Comparison of ENCODE assay signal across 8 mouse cellular contexts in the genomic region with DNA sequence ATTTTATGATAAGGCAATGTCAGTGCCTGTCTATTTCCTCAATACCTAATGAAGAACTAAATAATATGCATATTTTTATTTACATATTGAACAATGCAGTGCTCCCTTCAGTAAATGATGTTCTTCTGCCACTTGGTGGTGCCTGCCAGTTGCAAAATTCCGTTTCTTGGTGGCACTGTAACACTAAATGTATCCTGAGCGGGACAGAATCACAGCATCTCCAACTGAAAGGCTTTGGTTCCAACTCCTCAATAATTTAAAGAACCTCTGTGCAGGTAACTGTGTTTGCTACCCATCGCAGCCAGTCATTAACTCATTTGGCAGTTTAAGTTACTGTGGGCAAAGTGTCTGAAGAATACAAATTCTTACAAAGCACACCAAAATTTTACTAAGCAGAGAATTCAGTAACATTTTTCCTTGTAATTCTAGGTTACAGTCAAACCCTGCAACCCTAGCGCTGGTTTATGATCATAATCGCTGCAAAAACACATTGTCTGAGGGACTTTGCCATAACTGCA. TPM values are rescaled to one million over a fixed set of nuclear protein-coding genes. Genes with fewer than 3 reads are reported as not detected.
DNase-seq lines count a peak whose midpoint lies in the region; ATAC-seq lines count a peak whose summit lies in the region.
"Had no signal": no experiment of that assay in that cellular context is flagged by ENCODE, and none has a peak within 500 bp of the region (broad histone marks: within the 10 kb centered on the region; RNA-seq: fewer than 3 reads in every experiment).

No protein-coding gene starts in this region.

- peaks cover 4% of the 10 kb centered on the region; the same call in 1 of the 2 replicates for H3K4me1 ChIP-seq in embryonic facial prominence, embryonic 14.5 days (ENCODE audit: control insufficient read depth, insufficient read depth, low read length)
- no peaks in the 10 kb centered on the region for H3K4me1 ChIP-seq in neural tube, embryonic 14.5 days (ENCODE audit: control insufficient read depth, insufficient read depth, low read length)

- H3K36me3 ChIP-seq in embryonic facial prominence, embryonic 14.5 days (ENCODE audit: control insufficient read depth, insufficient read depth, low read length) = no peaks in the 10 kb centered on the region
- H3K36me3 ChIP-seq in neural tube, embryonic 14.5 days (ENCODE audit: control insufficient read depth, insufficient read depth, low read length) = no peaks in the 10 kb centered on the region

- H3K4me2 ChIP-seq in embryonic facial prominence, embryonic 14.5 days (ENCODE audit: low read depth, low read length) = peak overlapping the region; percentile 99
- H3K4me2 ChIP-seq in neural tube, embryonic 14.5 days (ENCODE audit: low read depth, low read length) = peak overlapping the region; percentile 80

- H3K27me3 ChIP-seq in embryonic facial prominence, embryonic 14.5 days (replicated peaks; ENCODE audit: control insufficient read depth, insufficient read depth, low read length) = peaks cover 56% of the 10 kb centered on the region
- H3K27me3 ChIP-seq in neural tube, embryonic 14.5 days (ENCODE audit: control insufficient read depth, insufficient read depth, low read length) = no peaks in the 10 kb centered on the region

- H3K4me3 ChIP-seq in embryonic facial prominence, embryonic 14.5 days (ENCODE audit: low read depth, low read length) = 0 out of 2 replicates have a peak overlapping the region, but pooled peaks have one; percentile 61
- peak overlapping the region; percentile 48 for H3K4me3 ChIP-seq in neural tube, embryonic 14.5 days (ENCODE audit: low read depth, low read length)

- H3K9me3 ChIP-seq in embryonic facial prominence, embryonic 14.5 days (ENCODE audit: control insufficient read depth, low read length) = no peaks in the 10 kb centered on the region
- H3K9me3 ChIP-seq in neural tube, embryonic 14.5 days (ENCODE audit: control insufficient read depth, low read length) = no peaks in the 10 kb centered on the region

- DNase-seq in cerebellum, postnatal 10 days = peak; percentile 55 to 58
- DNase-seq in embryonic facial prominence, embryonic 14.5 days (ENCODE audit: low spot score) = no peak
- peak; percentile 44 for DNase-seq in layer of hippocampus, adult 9-10 months (ENCODE audit: low spot score)
- DNase-seq in gastrocnemius, adult 8-10 months (ENCODE audit: low spot score in 2 of 2) = no peak
- DNase-seq in spleen, adult 12 weeks (ENCODE audit: low spot score) = no peak
- no peak for DNase-seq in kidney, adult 9 months
- DNase-seq: gastrocnemius, postnatal 14 days had no signal

- ATAC-seq in embryonic facial prominence, embryonic 14.5 days (ENCODE audit: low read depth) = no peak
- ATAC-seq in neural tube, embryonic 14.5 days (ENCODE audit: low read depth) = no peak

- H3K27ac ChIP-seq in embryonic facial prominence, embryonic 14.5 days (replicated peaks; ENCODE audit: low read depth, low read length) = no peak overlapping the region
- H3K27ac ChIP-seq in neural tube, embryonic 14.5 days (ENCODE audit: low read depth, low read length) = peak overlapping the region; percentile 97

- WGBS in embryonic facial prominence, embryonic 14.5 days = 34% methylated on average over 5 of the region's 5 CpGs
- 35% methylated on average over 5 of the region's 5 CpGs for WGBS in neural tube, embryonic 14.5 days

- H3K9ac ChIP-seq in embryonic facial prominence, embryonic 14.5 days (ENCODE audit: low read depth, low read length) = no peak overlapping the region
- H3K9ac ChIP-seq in neural tube, embryonic 14.5 days (replicated peaks; ENCODE audit: low read depth, low read length) = peak overlapping the region; percentile 76

RNA-seq across cellular contexts. Expression of gene Tmeff2, which starts 24.4 kb away (rescaled TPM):
- 26.3 and 37.1 TPM in 2 replicates for polyA plus RNA-seq in embryonic facial prominence, embryonic 14.5 days (2014; fragmentation: Nextera tagmentation; extraction: Ambion mirVana)
- 95.9 and 128 TPM in 2 replicates for polyA plus RNA-seq in neural tube, embryonic 14.5 days (2014; fragmentation: Nextera tagmentation; extraction: Ambion mirVana)
- total RNA-seq in gastrocnemius, adult 8-10 months (2022) = 1 to 10 TPM in 2 of 4 experiments, under 1 TPM in 2; 0.82 to 1.2 (median 1.0) TPM

Comparison
In these comparisons a context has a peak if more than half of its experiments do, and no peak if none do; other contexts are left out.
1. DNase-seq: peak in cerebellum, postnatal 10 days (2 of 2) and layer of hippocampus, adult 9-10 months (single experiment); none in embryonic facial prominence, embryonic 14.5 days (single experiment), gastrocnemius, adult 8-10 months (0 of 2), spleen, adult 12 weeks (single experiment) and kidney, adult 9 months (single experiment).